ENCODE assay signal across 9 mouse cellular contexts in the genomic region with DNA sequence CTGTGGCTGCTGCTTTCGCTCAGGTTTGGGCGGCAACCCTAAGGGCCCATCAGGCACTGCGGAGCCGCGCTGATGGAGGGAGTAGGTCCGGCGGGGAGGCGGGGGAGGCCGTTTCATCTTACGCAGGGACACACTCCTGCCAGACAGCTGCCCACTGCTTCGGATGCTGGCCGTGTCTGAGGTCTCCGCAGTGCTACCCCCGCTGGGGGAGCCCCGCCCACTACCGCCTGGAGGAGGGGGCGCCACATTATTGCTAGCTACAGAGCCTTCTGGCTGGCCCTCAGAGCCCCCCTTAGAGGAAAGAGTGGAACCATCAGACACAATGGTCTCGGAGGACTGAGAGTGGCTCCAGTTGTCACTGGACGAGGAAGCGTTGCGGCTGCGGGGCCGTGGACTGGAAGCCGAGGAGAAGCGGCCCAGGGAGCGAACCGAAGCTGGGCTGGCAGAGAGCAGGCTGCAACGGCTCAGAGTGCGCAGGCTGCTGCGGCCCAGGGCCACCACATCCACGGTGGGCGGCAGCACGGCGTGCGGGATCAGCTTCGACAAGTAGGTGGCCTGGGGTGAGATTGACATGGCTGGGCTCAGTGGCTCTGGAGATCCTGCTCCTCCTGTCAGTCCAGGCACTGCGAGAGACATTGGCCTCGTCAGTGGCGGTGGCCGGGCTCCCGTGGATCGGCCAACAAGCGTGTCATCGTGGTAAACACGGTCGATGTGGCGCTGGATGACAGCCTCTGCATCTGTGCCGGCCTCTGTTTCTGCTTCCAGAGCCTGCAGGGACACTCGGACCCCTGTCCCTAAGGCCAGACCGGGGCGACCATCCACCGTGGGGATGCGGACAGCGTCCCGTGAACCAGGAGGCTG. TPM values are rescaled to one million over a fixed set of nuclear protein-coding genes. Genes with fewer than 3 reads are reported as not detected.
DNase-seq lines count a peak whose midpoint lies in the region; ATAC-seq and TF ChIP-seq lines count a peak whose summit lies in the region.
"Had no signal": no experiment of that assay in that cellular context is flagged by ENCODE, and none has a peak within 500 bp of the region (broad histone marks: within the 10 kb centered on the region; RNA-seq: fewer than 3 reads in every experiment).

No protein-coding gene starts in this region.

- peak overlapping the region; percentile 65 for H3K4me3 ChIP-seq in gastrocnemius, adult 2 months
- H3K4me3 ChIP-seq in E14TG2a.4 (replicated peaks; ENCODE audit: low read length) = peak overlapping the region; percentile 79
- H3K4me3 ChIP-seq in forebrain, embryonic 11.5 days (ENCODE audit: low read depth, low read length) = peak overlapping the region; percentile 11; the same call in 1 of the 2 replicates
- peak overlapping the region; percentile 28; the same call in 1 of the 2 replicates for H3K4me3 ChIP-seq in liver, embryonic 13.5 days (replicated peaks)

- H3K36me3 ChIP-seq in E14TG2a.4 (ENCODE audit: insufficient read depth, low read length) = peaks cover 74% of the 10 kb centered on the region
- no peaks in the 10 kb centered on the region; the same call in none of the 2 replicates for H3K36me3 ChIP-seq in forebrain, embryonic 11.5 days (ENCODE audit: control insufficient read depth, insufficient read depth, low read length)
- H3K36me3 ChIP-seq in liver, embryonic 13.5 days = peaks cover 19% of the 10 kb centered on the region

- peak; percentile 64 for DNase-seq in gastrocnemius, adult 2 months
- no peak for DNase-seq in gastrocnemius, postnatal 14 days
- no peak for DNase-seq in forebrain, embryonic 11.5 days (ENCODE audit: low spot score)
- DNase-seq in liver, embryonic 13.5 days = no peak
- no peak for DNase-seq in right cerebral cortex, postnatal 36 days (ENCODE audit: low spot score in 2 of 2)
- no peak for DNase-seq in gastrocnemius, postnatal 25 days

- H3K9ac ChIP-seq in forebrain, embryonic 11.5 days (ENCODE audit: low read length) = peak overlapping the region; percentile 47
- H3K9ac ChIP-seq in liver, embryonic 13.5 days = no peak overlapping the region

- H3K27me3 ChIP-seq in E14TG2a.4 (ENCODE audit: insufficient read depth, low read length) = no peaks in the 10 kb centered on the region
- H3K27me3 ChIP-seq in forebrain, embryonic 11.5 days (ENCODE audit: control insufficient read depth, insufficient read depth, low read length) = no peaks in the 10 kb centered on the region; the same call in 1 of the 2 replicates
- peaks cover 78% of the 10 kb centered on the region for H3K27me3 ChIP-seq in liver, embryonic 13.5 days

- peak overlapping the region; percentile 51 for H3K4me2 ChIP-seq in forebrain, embryonic 11.5 days (ENCODE audit: low read depth, low read length, severe bottlenecking)
- peak overlapping the region; percentile 43 for H3K4me2 ChIP-seq in liver, embryonic 13.5 days

- ATAC-seq in forebrain, embryonic 11.5 days (replicated peaks; ENCODE audit: low FRiP score) = peak; percentile 43; the same call in 1 of the 2 replicates
- ATAC-seq in liver, embryonic 13.5 days (ENCODE audit: low read depth) = no peak
- no peak for ATAC-seq in inflammation-experienced regulatory T-cells, adult 6 months

- TF ChIP-seq CTCF in gastrocnemius, adult 2 months (IDR thresholded peaks at IDR 0.05) = no peak
- TF ChIP-seq CTCF in E14TG2a.4 (conservative IDR thresholded peaks at IDR 0.05; ENCODE audit: low read length) = no peak

- H3K9me3 ChIP-seq in E14TG2a.4 (ENCODE audit: low read length) = no peaks in the 10 kb centered on the region
- no peaks in the 10 kb centered on the region for H3K9me3 ChIP-seq in forebrain, embryonic 11.5 days (ENCODE audit: control insufficient read depth, low read length)
- H3K9me3 ChIP-seq in liver, embryonic 13.5 days (replicated peaks) = no peaks in the 10 kb centered on the region

- no peak overlapping the region for H3K27ac ChIP-seq in gastrocnemius, adult 2 months
- H3K27ac ChIP-seq in forebrain, embryonic 11.5 days (ENCODE audit: low read depth, low read length) = peak overlapping the region; percentile 12; the same call in 1 of the 2 replicates
- no peak overlapping the region for H3K27ac ChIP-seq in liver, embryonic 13.5 days
- H3K27ac ChIP-seq: macrophage had no signal

- 36% methylated on average over 52 of the region's 55 CpGs for WGBS in forebrain, embryonic 11.5 days
- 31% methylated on average over 55 of the region's 55 CpGs for WGBS in liver, embryonic 13.5 days (ENCODE audit: insufficient replicate concordance)

- peaks cover 99% of the 10 kb centered on the region for H3K4me1 ChIP-seq in E14TG2a.4 (replicated peaks; ENCODE audit: low read depth, low read length)
- peaks cover 23% of the 10 kb centered on the region; the same call in 1 of the 2 replicates for H3K4me1 ChIP-seq in forebrain, embryonic 11.5 days (replicated peaks; ENCODE audit: control insufficient read depth, insufficient read depth, low read length)
- H3K4me1 ChIP-seq in liver, embryonic 13.5 days (replicated peaks) = peaks cover 29% of the 10 kb centered on the region

- intact Hi-C loops in gastrocnemius, adult 2 months (cut with DNase I) = loop anchor here (5.0 kb wide), 1 partner anchor 44 kb away; no protein-coding TSS in a partner anchor
- intact Hi-C loops in gastrocnemius, postnatal 14 days (cut with DNase I; ENCODE audit: low total_unique reads) = loop anchor here (10.0 kb wide), 1 partner anchor 221 kb away; a partner anchor contains a TSS

RNA-seq across cellular contexts. Expression of a gene that starts 34.1 kb away (rescaled TPM):
- total RNA-seq in gastrocnemius, adult 2 months (2021) = 10 to 100 TPM; 39.8 to 43.0 TPM
- 10 to 100 TPM; 38.6 to 38.9 TPM for total RNA-seq in gastrocnemius, postnatal 14 days (2021)
- 113 and 118 TPM in 2 replicates for polyA plus RNA-seq in forebrain, embryonic 11.5 days (2014; fragmentation: Nextera tagmentation; extraction: Ambion mirVana)
- polyA plus RNA-seq in liver, embryonic 13.5 days (2015; fragmentation: Nextera tagmentation; extraction: Ambion mirVana) = 69.9 and 78.8 TPM in 2 replicates
- 10 to 100 TPM; 31.7 to 34.2 TPM for total RNA-seq in gastrocnemius, postnatal 25 days (2021)
- 10 to 100 TPM; 32.7 to 36.8 (median 35.7) TPM for polyA plus RNA-seq in inflammation-experienced regulatory T-cells, adult 6 months (2017; shearing (Covaris generic))

RNA-seq across cellular contexts. Expression of a gene that starts 34.1 kb away (rescaled TPM):
- 1 to 10 TPM; 4.7 to 4.9 TPM for total RNA-seq in gastrocnemius, adult 2 months (2021)
- 1 to 10 TPM; 5.2 to 7.1 TPM for total RNA-seq in gastrocnemius, postnatal 14 days (2021)
- 25.4 and 30.7 TPM in 2 replicates for polyA plus RNA-seq in forebrain, embryonic 11.5 days (2014; fragmentation: Nextera tagmentation; extraction: Ambion mirVana)
- 5.8 and 7.4 TPM in 2 replicates for polyA plus RNA-seq in liver, embryonic 13.5 days (2015; fragmentation: Nextera tagmentation; extraction: Ambion mirVana)
- 1 to 10 TPM; 3.5 to 4.0 TPM for total RNA-seq in gastrocnemius, postnatal 25 days (2021)
- polyA plus RNA-seq in inflammation-experienced regulatory T-cells, adult 6 months (2017; shearing (Covaris generic)) = 10 to 100 TPM; 18.2 to 30.2 (median 23.3) TPM

RNA-seq across cellular contexts. Expression of a gene that starts 37.6 kb away (rescaled TPM):
- 1 to 10 TPM; 2.0 to 2.1 TPM for total RNA-seq in gastrocnemius, adult 2 months (2021)
- total RNA-seq in gastrocnemius, postnatal 14 days (2021) = 1 to 10 TPM; 2.3 to 2.5 TPM
- 4.7 and 4.8 TPM in 2 replicates for polyA plus RNA-seq in forebrain, embryonic 11.5 days (2014; fragmentation: Nextera tagmentation; extraction: Ambion mirVana)
- 0.47 and 0.59 TPM in 2 replicates for polyA plus RNA-seq in liver, embryonic 13.5 days (2015; fragmentation: Nextera tagmentation; extraction: Ambion mirVana)
- 1 to 10 TPM; 1.3 to 2.0 TPM for total RNA-seq in gastrocnemius, postnatal 25 days (2021)
- polyA plus RNA-seq in inflammation-experienced regulatory T-cells, adult 6 months (2017; shearing (Covaris generic)) = under 1 TPM; 0.21 to 0.25 (median 0.24) TPM

Comparison
In these comparisons a context has a peak if more than half of its experiments do, and no peak if none do; other contexts are left out.
1. H3K4me3 ChIP-seq: peak in every context shown above with its lines; median percentile 79 in E14TG2a.4; 65 in gastrocnemius, adult 2 months; 28 in liver, embryonic 13.5 days; 11 in forebrain, embryonic 11.5 days.